Mouse (Mus musculus) kidney, adult 18-20 months (tissue): ENCODE results near the gene Slc12a9.

ENCODE experiments used
- DNase-seq: peaks from one replicate; pipeline ENCODE4 v3.0.0; 2021

Slc12a9 gene

GRCm38 (mm10) chr5:137333512-137334174, at the start of gene Slc12a9:
Gene Slc12a9 (minus strand): TSS chr5:137333597.
- DNase-seq: peak; percentile 99

- peak; percentile 76 for DNase-seq
Measured at GRCm38 (mm10) chr5:137381152-137381551, 47.8 kb upstream of the Slc12a9 start.

- DNase-seq: no peak
Measured at GRCm38 (mm10) chr5:137377603-137378002, 44.2 kb upstream of the Slc12a9 start.

GRCm38 (mm10) chr5:137377176-137377575, 43.8 kb upstream of the Slc12a9 start:
- peak; percentile 26 for DNase-seq

GRCm38 (mm10) chr5:137376722-137377121, 43.3 kb upstream of the Slc12a9 start:
- no peak for DNase-seq

GRCm38 (mm10) chr5:137376198-137376597, 42.8 kb upstream of the Slc12a9 start:
- peak; percentile 50 for DNase-seq

GRCm38 (mm10) chr5:137375627-137376026, 42.2 kb upstream of the Slc12a9 start:
- DNase-seq: peak; percentile 68

- DNase-seq: no peak
Measured at GRCm38 (mm10) chr5:137374521-137375080, 41.2 kb upstream of the Slc12a9 start.

- DNase-seq: no peak
Measured at GRCm38 (mm10) chr5:137373371-137373950, 40.1 kb upstream of the Slc12a9 start.

- DNase-seq: no peak
Measured at GRCm38 (mm10) chr5:137369665-137370064, 36.3 kb upstream of the Slc12a9 start.

- DNase-seq: no peak
Measured at GRCm38 (mm10) chr5:137358382-137358781, 25.0 kb upstream of the Slc12a9 start.

GRCm38 (mm10) chr5:137354091-137354490, 20.7 kb upstream of the Slc12a9 start:
- no peak for DNase-seq

- peak; percentile 70 for DNase-seq
Measured at GRCm38 (mm10) chr5:137352011-137352975, 18.9 kb upstream of the Slc12a9 start.

GRCm38 (mm10) chr5:137351394-137351793, 18.0 kb upstream of the Slc12a9 start:
- DNase-seq: no peak

GRCm38 (mm10) chr5:137351058-137351380, 17.6 kb upstream of the Slc12a9 start:
- no peak for DNase-seq

- DNase-seq: no peak
Measured at GRCm38 (mm10) chr5:137350205-137351057, 17.0 kb upstream of the Slc12a9 start.

- DNase-seq: peak; percentile 94
Measured at GRCm38 (mm10) chr5:137349384-137350204, 16.2 kb upstream of the Slc12a9 start, which contains the start of gene Ephb4. Gene Ephb4 (plus strand): TSS chr5:137350109.

GRCm38 (mm10) chr5:137348482-137349383, 15.3 kb upstream of the Slc12a9 start:
- peak; percentile 85 for DNase-seq

GRCm38 (mm10) chr5:137347856-137348255, 14.5 kb upstream of the Slc12a9 start:
- DNase-seq: peak; percentile 45

- no peak for DNase-seq
Measured at GRCm38 (mm10) chr5:137346983-137347382, 13.6 kb upstream of the Slc12a9 start.
